Mouse (Mus musculus): ENCODE results near the gene Vamp4.

The Vamp4 gene

GRCm38 (mm10) chr1:162570260-162570748 lies at the start of gene Vamp4:
TSS of gene Vamp4 (plus strand) at chr1:162570515.
- DNase-seq (ENCODE audit: low read depth, low spot score), result peak; percentile 97

- no peak for DNase-seq (ENCODE audit: low read depth, low spot score)
These were observed 40.7 kb upstream of the Vamp4 start for GRCm38 (mm10) chr1:162529651-162530050.

GRCm38 (mm10) chr1:162530666-162531065 lies 39.6 kb upstream of the Vamp4 start:
- no peak for DNase-seq (ENCODE audit: low read depth, low spot score)

GRCm38 (mm10) chr1:162531584-162531983 lies 38.7 kb upstream of the Vamp4 start:
- DNase-seq (ENCODE audit: low read depth, low spot score), result no peak

GRCm38 (mm10) chr1:162532330-162532729 lies 38.0 kb upstream of the Vamp4 start:
- no peak for DNase-seq (ENCODE audit: low read depth, low spot score)

GRCm38 (mm10) chr1:162533766-162534560 lies 36.4 kb upstream of the Vamp4 start:
- DNase-seq (ENCODE audit: low read depth, low spot score), result no peak

- no peak for DNase-seq (ENCODE audit: low read depth, low spot score)
These were observed 27.1 kb upstream of the Vamp4 start for GRCm38 (mm10) chr1:162543231-162543630.

GRCm38 (mm10) chr1:162547607-162548006 lies 22.7 kb upstream of the Vamp4 start:
- no peak for DNase-seq (ENCODE audit: low read depth, low spot score)

- peak; percentile 96 for DNase-seq (ENCODE audit: low read depth, low spot score)
These were observed 22.0 kb upstream of the Vamp4 start, which contains the start of gene Mettl13 for GRCm38 (mm10) chr1:162548016-162548916. TSS of gene Mettl13 (minus strand) at chr1:162548551.

GRCm38 (mm10) chr1:162548917-162549613 lies 21.2 kb upstream of the Vamp4 start:
- DNase-seq (ENCODE audit: low read depth, low spot score), result no peak

- peak; percentile 77 for DNase-seq (ENCODE audit: low read depth, low spot score)
These were observed 20.6 kb upstream of the Vamp4 start for GRCm38 (mm10) chr1:162549615-162550283.

- DNase-seq (ENCODE audit: low read depth, low spot score), result no peak
These were observed 17.4 kb upstream of the Vamp4 start for GRCm38 (mm10) chr1:162552956-162553355.

- DNase-seq (ENCODE audit: low read depth, low spot score), result no peak
These were observed 16.1 kb upstream of the Vamp4 start for GRCm38 (mm10) chr1:162554193-162554592.

GRCm38 (mm10) chr1:162563236-162563635 lies 7.1 kb upstream of the Vamp4 start:
- DNase-seq (ENCODE audit: low read depth, low spot score), result no peak

GRCm38 (mm10) chr1:162564992-162565391 lies 5.3 kb upstream of the Vamp4 start:
- DNase-seq (ENCODE audit: low read depth, low spot score), result no peak

GRCm38 (mm10) chr1:162567351-162567750 lies 3.0 kb upstream of the Vamp4 start:
- no peak for DNase-seq (ENCODE audit: low read depth, low spot score)

GRCm38 (mm10) chr1:162570931-162571601 lies 751 bp downstream of the Vamp4 start:
- DNase-seq (ENCODE audit: low read depth, low spot score), result peak; percentile 90

- peak; percentile 33 for DNase-seq (ENCODE audit: low read depth, low spot score)
These were observed 4.8 kb downstream of the Vamp4 start for GRCm38 (mm10) chr1:162575098-162575497.

- peak; percentile 10 for DNase-seq (ENCODE audit: low read depth, low spot score)
These were observed 12.6 kb downstream of the Vamp4 start for GRCm38 (mm10) chr1:162582884-162583283.

- no peak for DNase-seq (ENCODE audit: low read depth, low spot score)
These were observed 16.0 kb downstream of the Vamp4 start for GRCm38 (mm10) chr1:162586282-162586681.
